Mouse (Mus musculus): Measurements from ENCODE around the gene Itpripl2.

Itpripl2 gene

GRCm38 (mm10) chr7:118491431-118492147 lies at the start of gene Itpripl2:
Gene Itpripl2 (minus strand): TSS chr7:118491975.
- no peak for DNase-seq (ENCODE audit: low read depth, low spot score)

- DNase-seq (ENCODE audit: low read depth, low spot score) = no peak
Observed at GRCm38 (mm10) chr7:118535076-118535475, 43.3 kb upstream of the Itpripl2 start.

- DNase-seq (ENCODE audit: low read depth, low spot score) = no peak
Observed at GRCm38 (mm10) chr7:118534326-118534725, 42.6 kb upstream of the Itpripl2 start.

GRCm38 (mm10) chr7:118533178-118533578 lies 41.4 kb upstream of the Itpripl2 start, which contains the start of gene Coq7:
Gene Coq7 (minus strand): TSS chr7:118533356.
- DNase-seq (ENCODE audit: low read depth, low spot score) = peak; percentile 100

GRCm38 (mm10) chr7:118532519-118533177 lies 40.9 kb upstream of the Itpripl2 start:
- DNase-seq (ENCODE audit: low read depth, low spot score) = peak; percentile 95

- no peak for DNase-seq (ENCODE audit: low read depth, low spot score)
Observed at GRCm38 (mm10) chr7:118526967-118527366, 35.2 kb upstream of the Itpripl2 start.

GRCm38 (mm10) chr7:118522077-118522476 lies 30.3 kb upstream of the Itpripl2 start:
- DNase-seq (ENCODE audit: low read depth, low spot score) = no peak

GRCm38 (mm10) chr7:118519661-118520060 lies 27.9 kb upstream of the Itpripl2 start:
- no peak for DNase-seq (ENCODE audit: low read depth, low spot score)

- DNase-seq (ENCODE audit: low read depth, low spot score) = no peak
Observed at GRCm38 (mm10) chr7:118518687-118519086, 26.9 kb upstream of the Itpripl2 start.

- DNase-seq (ENCODE audit: low read depth, low spot score) = no peak
Observed at GRCm38 (mm10) chr7:118517819-118518218, 26.0 kb upstream of the Itpripl2 start.

GRCm38 (mm10) chr7:118508556-118508955 lies 16.8 kb upstream of the Itpripl2 start:
- DNase-seq (ENCODE audit: low read depth, low spot score) = no peak

GRCm38 (mm10) chr7:118503844-118504243 lies 12.1 kb upstream of the Itpripl2 start:
- DNase-seq (ENCODE audit: low read depth, low spot score) = no peak

GRCm38 (mm10) chr7:118502333-118502732 lies 10.6 kb upstream of the Itpripl2 start:
- DNase-seq (ENCODE audit: low read depth, low spot score) = no peak

GRCm38 (mm10) chr7:118499784-118500435 lies 8.1 kb upstream of the Itpripl2 start:
- DNase-seq (ENCODE audit: low read depth, low spot score) = no peak

GRCm38 (mm10) chr7:118498984-118499783 lies 7.4 kb upstream of the Itpripl2 start:
- no peak for DNase-seq (ENCODE audit: low read depth, low spot score)

- no peak for DNase-seq (ENCODE audit: low read depth, low spot score)
Observed at GRCm38 (mm10) chr7:118494892-118495579, 3.3 kb upstream of the Itpripl2 start.

GRCm38 (mm10) chr7:118493892-118494291 lies 2.1 kb upstream of the Itpripl2 start:
- DNase-seq (ENCODE audit: low read depth, low spot score) = no peak

GRCm38 (mm10) chr7:118490666-118491430 lies 927 bp downstream of the Itpripl2 start:
- no peak for DNase-seq (ENCODE audit: low read depth, low spot score)

GRCm38 (mm10) chr7:118489706-118490665 lies 1.8 kb downstream of the Itpripl2 start:
- DNase-seq (ENCODE audit: low read depth, low spot score) = no peak

Measured in retina, adult 2 months (tissue).